Mouse (Mus musculus) hindbrain, postnatal 0 days (tissue): ENCODE measurements around the gene Acad8. TPM values are rescaled to one million over a fixed set of nuclear protein-coding genes. Genes with fewer than 3 reads are reported as not detected.
A peak's percentile ranks its signal among the peaks of the same experiment; 100 is the strongest.

Source experiments
- ATAC-seq: fragments of 200-750 bp; cut with Nextera tagmentation; 2 replicates; pipeline ENCODE4 v1.8.0; 2017; ENCODE audit warnings: mild to moderate bottlenecking, moderate TSS enrichment, moderate library complexity
- DNase-seq: peaks from one replicate; pipeline ENCODE4 v3.0.0-alpha.2; 2015; ENCODE audit warnings: low spot score
- H3K27ac ChIP-seq: fragments of 300-500 bp; sonication (generic); 2 replicates; pipeline ENCODE4 v1.5.1; 2014; ENCODE audit warnings: mild to moderate bottlenecking
- H3K27me3 ChIP-seq: fragments of 300-500 bp; sonication (generic); 2 replicates; pipeline ENCODE4 v1.6.1; 2014; ENCODE audit warnings: low read length, mixed read lengths; ENCODE audit not compliant: insufficient read depth
- H3K36me3 ChIP-seq: fragments of 300-500 bp; sonication (generic); 2 replicates; pipeline ENCODE4 v1.6.1; 2014; ENCODE audit warnings: low read length, mixed read lengths; ENCODE audit not compliant: insufficient read depth
- H3K4me1 ChIP-seq: fragments of 300-500 bp; sonication (generic); 2 replicates; pipeline ENCODE4 v1.6.1; 2014; ENCODE audit warnings: antibody characterized with exemption, low read length, mixed read lengths; ENCODE audit not compliant: insufficient read depth
- H3K4me2 ChIP-seq: fragments of 300-500 bp; sonication (generic); 2 replicates; pipeline ENCODE4 v1.6.1; 2014; ENCODE audit warnings: low read depth, mild to moderate bottlenecking, low read length, moderate library complexity, mixed read lengths
- H3K4me3 ChIP-seq: fragments of 300-500 bp; sonication (generic); 2 replicates; pipeline ENCODE4 v1.5.1; 2014; ENCODE audit warnings: low read length
- H3K9ac ChIP-seq: fragments of 300-500 bp; sonication (generic); replicated peaks from 2 replicates; pipeline ENCODE4 v1.6.1; 2014; ENCODE audit warnings: mild to moderate bottlenecking, low read length, moderate library complexity, mixed read lengths
- H3K9me3 ChIP-seq: fragments of 300-500 bp; sonication (generic); 2 replicates; pipeline ENCODE4 v1.6.1; 2016; ENCODE audit warnings: low read length, mixed read lengths
- CTCF ChIP-seq: IDR thresholded peaks from 2 replicates; pipeline ENCODE4 v1.5.1; 2016; ENCODE audit warnings: antibody characterized with exemption, control low read depth, low read depth
- WGBS: fragments of 180-500 bp; shearing (Covaris S2); extraction: QIAGEN DNeasy Blood & Tissue Kit; methylation state at CpG from one replicate; pipeline ENCODE4 v1.1.7; 2014; 5-methylcytosine and 5-hydroxymethylcytosine counted together
- polyA plus RNA-seq: library from polyadenylated mRNA; unstranded; fragments of >200 nt; fragmentation: Nextera tagmentation; extraction: Ambion mirVana; gene quantifications from 2 replicates; pipeline ENCODE4 v1.2.1, GENCODE M21; 2015
- total RNA-seq: library from RNA; depleted of rRNA; stranded (reverse); fragments of >200 nt; gene quantifications from 2 replicates; pipeline ENCODE4 v1.2.3, GENCODE M21; 2014; rRNA removed

The Acad8 gene
- total RNA-seq (12.7 and 24.0 TPM in 2 replicates), polyA plus RNA-seq (29.4 and 32.5 TPM in 2 replicates)

DNA sequence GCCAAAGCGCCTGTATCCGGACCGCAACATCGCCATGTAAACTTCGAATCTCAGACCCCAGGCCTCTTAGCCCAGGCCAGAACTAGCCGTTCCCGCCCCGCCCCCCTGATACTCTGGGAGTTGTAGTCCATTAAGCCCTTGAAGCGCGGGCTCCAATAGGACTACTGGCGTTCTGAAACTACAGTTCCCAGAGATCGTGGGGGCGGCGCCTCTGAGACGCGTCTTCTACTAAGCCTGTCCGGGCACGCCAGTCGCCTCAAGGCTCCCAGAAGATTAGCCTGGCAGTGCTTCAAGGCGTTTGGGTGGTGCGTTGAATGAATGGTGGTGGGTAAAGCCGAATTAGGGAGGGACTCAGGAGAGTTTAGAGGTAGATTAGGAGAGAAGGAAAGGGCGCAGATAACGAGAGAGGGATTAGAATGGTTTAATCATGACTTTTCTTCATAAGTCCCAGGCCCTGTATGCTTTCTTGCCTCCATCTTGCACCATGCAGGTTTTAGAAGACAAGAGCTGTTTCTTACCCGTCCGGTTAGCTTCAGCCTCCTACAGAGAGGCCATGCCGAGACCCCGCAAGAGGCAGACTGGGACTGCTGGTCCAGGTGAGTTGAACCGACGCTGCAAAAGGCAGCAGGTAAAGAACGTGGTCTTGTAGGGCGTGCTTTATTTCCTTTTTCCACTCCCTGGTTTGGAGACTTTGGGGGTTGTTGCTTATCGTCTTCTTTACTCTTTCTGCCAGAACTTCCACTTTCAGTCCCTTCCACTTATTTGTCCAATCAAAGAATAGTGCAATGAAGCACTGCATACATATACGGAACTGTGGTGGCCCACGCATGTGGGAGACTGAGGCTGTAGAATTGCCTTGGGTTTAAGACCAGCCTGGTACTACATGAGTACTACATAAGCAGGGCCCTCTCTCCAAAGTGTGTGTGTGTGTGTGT, at the start of gene Acad8, which contains the start of gene Thyn1:
Acad8 (minus strand) TSS at position 106 of the 935 bp plus-strand sequence.
Thyn1 (plus strand) TSS at position 250 of the 935 bp plus-strand sequence.
- no peak for TF ChIP-seq CTCF
- H3K4me1 ChIP-seq, result peaks cover 12% of the 10 kb centered on the region
- peaks cover 17% of the 10 kb centered on the region; the same call in 1 of the 2 replicates for H3K36me3 ChIP-seq
- H3K9me3 ChIP-seq, result no peaks in the 10 kb centered on the region
- H3K27ac ChIP-seq, result peak within 1 kb of the TSS; percentile 77
- WGBS, result 2% methylated on average over 35 of the region's 35 CpGs
- peak within 1 kb of the TSS; percentile 81 for H3K9ac ChIP-seq
- peak within 1 kb of the TSS; percentile 84 for H3K4me3 ChIP-seq
- ATAC-seq (peak; percentile 100), DNase-seq (peak; percentile 98)
- peak within 1 kb of the TSS; percentile 79 for H3K4me2 ChIP-seq
- H3K27me3 ChIP-seq, result no peaks in the 10 kb centered on the region

DNA sequence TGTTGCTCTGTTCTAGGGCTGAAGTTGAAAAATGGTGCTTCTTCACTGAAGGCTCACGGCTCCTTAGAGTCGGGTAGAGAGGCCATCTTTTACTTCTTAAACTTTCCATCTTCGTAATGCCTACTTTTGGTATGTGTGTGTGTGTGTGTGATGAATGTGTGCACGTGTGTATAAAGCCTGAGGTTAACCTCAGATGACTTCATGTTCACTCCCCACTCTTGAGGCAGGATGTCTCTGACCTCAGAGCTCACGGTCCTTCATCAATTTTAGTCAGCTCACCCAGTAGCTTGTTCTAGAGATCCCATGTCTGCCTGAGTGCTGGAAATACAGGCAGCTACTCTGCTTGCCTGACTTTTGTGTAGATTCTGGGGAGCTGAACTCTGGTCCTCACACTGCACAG, 44.5 kb upstream of the Acad8 start:
- no peaks in the 10 kb centered on the region for H3K4me1 ChIP-seq
- no peak overlapping the region for H3K27ac ChIP-seq
- TF ChIP-seq CTCF, result no peak
- DNase-seq, result no peak
- H3K36me3 ChIP-seq, result peaks cover 47% of the 10 kb centered on the region
- H3K4me3 ChIP-seq, result no peak overlapping the region
- no peak overlapping the region for H3K9ac ChIP-seq
- no peaks in the 10 kb centered on the region for H3K27me3 ChIP-seq
- 93% methylated on average over 5 of the region's 5 CpGs for WGBS
- no peak overlapping the region for H3K4me2 ChIP-seq
- no peak for ATAC-seq
- H3K9me3 ChIP-seq, result no peaks in the 10 kb centered on the region

DNA sequence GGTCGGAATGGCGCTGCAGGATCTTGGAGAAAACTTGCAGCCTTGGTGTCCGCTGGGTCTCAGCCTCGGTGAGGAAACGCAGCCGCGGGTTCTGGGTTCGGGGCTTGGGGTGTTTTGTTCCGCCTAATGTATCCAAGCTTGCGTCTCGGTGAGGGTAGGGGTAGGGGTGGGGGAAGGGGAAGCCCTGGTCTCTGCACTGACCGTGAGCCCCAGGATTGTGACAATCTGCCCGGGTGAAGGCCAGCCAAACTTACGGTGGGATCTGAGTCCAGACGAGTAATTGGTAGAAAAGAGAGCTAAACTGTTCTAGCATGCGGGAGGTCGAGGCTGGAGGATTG, 31.4 kb upstream of the Acad8 start:
- peak; percentile 41 for ATAC-seq
- WGBS, result under 1% methylated on average over 17 of the region's 17 CpGs

DNA sequence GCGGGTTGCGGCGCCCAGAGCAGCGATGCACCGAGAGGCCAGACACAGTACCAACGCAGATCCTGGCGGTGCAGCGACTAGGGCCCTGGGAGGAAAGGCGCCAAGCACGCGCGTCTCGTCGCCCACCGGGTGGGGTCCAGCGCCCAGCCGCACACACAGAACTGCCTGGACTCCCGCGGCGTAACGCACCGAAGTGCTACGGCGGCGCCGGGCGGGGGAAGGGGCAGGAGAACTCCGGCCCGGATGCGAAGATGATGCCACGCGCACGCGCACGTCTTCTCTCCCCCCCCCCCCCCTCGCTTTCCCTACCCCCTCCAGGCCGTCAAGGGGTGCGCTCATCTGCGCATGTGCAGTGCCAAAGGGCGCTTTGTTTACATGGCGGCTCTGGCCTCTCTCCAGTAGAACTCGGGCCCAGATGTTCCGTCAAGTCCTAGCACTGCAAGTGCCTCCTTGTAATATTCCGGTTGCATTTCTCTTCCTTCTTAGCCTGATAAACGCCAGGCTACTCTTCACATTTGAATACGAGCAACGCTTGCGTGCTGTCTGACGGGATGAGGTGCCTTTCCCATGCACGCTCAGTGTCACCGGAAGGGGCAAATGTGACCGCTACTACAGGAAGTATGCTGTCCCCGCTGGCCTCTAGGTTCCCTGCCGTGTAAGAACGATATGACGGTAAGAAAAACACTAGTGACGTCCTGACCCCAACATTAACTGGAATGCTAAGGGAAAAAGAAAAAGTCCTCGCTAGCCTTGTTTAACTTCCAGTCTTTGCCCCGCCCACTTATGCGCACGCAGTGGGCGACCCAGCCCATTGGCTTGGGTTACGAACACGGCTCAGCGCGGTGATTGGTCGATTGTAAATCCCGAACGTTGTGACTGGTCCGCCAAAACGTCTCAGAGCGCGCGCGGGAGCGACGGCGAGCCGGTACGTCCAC, 30.7 kb upstream of the Acad8 start, which contains the start of the genes Vps26b and Ncapd3:
Vps26b (minus strand) TSS at position 238 of the 935 bp plus-strand sequence.
Ncapd3 (plus strand) TSS at position 348 of the 935 bp plus-strand sequence.
- TF ChIP-seq CTCF, result peak; percentile 57
- DNase-seq, result peak; percentile 99
- peak; percentile 96 for ATAC-seq
- H3K9me3 ChIP-seq, result no peaks in the 10 kb centered on the region
- H3K27me3 ChIP-seq, result no peaks in the 10 kb centered on the region
- peak within 1 kb of the TSS; percentile 87 for H3K4me2 ChIP-seq
- H3K9ac ChIP-seq, result peak within 1 kb of the TSS; percentile 94
- H3K27ac ChIP-seq, result peak within 1 kb of the TSS; percentile 94
- WGBS, result under 1% methylated on average over 76 of the region's 80 CpGs
- peaks cover 23% of the 10 kb centered on the region for H3K4me1 ChIP-seq
- H3K4me3 ChIP-seq, result peak within 1 kb of the TSS; percentile 98
- no peaks in the 10 kb centered on the region for H3K36me3 ChIP-seq

More for the DNA sequence above, 31.4 kb upstream of the Acad8 start:
- Histone ChIP-seq H3K27me3 (no peaks in the 10 kb centered on the region), H3K9ac (peak overlapping the region; percentile 94), H3K27ac (peak overlapping the region; percentile 94; the same call in 1 of the 2 replicates), H3K4me2 (peak overlapping the region; percentile 87), H3K4me1 (peaks cover 23% of the 10 kb centered on the region), H3K4me3 (peak overlapping the region; percentile 98), H3K9me3 (no peaks in the 10 kb centered on the region), H3K36me3 (no peaks in the 10 kb centered on the region)
- DNase-seq, result no peak
- TF ChIP-seq CTCF, result no peak

DNA sequence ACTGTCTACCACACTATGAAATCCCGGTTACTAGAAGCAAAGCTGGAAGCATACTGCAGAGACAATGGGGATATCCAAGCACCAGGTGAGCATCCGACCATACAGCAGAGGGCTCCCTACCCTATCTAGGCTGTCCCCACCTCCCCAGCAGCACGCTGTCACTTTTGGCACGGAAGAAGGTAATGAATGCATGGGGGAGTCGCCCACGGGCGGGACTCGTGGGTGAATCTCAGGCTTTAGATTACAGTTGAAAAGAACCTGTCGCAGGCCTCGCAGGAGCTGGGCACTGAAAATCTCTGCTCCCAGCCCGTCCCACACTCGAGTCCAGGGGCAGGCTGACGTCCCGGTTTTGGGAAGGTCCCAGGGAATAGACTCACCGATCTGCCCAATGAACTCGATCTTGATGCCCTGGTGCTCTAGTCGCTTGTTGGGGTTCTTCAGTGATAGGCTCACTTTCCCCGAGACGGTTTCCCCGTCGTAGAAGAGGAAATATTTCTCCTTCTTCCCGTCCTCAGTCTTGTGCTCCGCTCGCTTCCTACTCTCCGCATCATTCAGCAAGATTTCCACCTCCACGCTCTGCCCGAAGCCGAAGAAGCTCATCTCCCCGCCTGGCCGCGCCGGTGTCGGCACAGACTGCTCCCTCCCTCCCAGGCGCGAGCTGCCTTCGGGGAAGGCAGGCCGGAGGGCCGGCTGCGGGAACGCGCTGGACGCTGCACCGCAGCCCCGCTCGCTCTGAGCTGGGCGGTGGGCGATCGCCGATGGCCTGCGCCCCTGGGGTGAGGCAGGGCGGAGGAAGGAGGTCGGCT, 29.9 kb upstream of the Acad8 start:
- DNase-seq, result peak; percentile 67
- peak; percentile 27 for ATAC-seq
- peak; percentile 51 for TF ChIP-seq CTCF
- H3K27me3 ChIP-seq, result no peaks in the 10 kb centered on the region
- peak overlapping the region; percentile 98 for H3K4me3 ChIP-seq
- H3K27ac ChIP-seq, result peak overlapping the region; percentile 94
- H3K9me3 ChIP-seq, result no peaks in the 10 kb centered on the region
- peak overlapping the region; percentile 87 for H3K4me2 ChIP-seq
- WGBS, result under 1% methylated on average over 52 of the region's 52 CpGs
- H3K9ac ChIP-seq, result peak overlapping the region; percentile 94
- peaks cover 23% of the 10 kb centered on the region for H3K4me1 ChIP-seq
- no peaks in the 10 kb centered on the region for H3K36me3 ChIP-seq

DNA sequence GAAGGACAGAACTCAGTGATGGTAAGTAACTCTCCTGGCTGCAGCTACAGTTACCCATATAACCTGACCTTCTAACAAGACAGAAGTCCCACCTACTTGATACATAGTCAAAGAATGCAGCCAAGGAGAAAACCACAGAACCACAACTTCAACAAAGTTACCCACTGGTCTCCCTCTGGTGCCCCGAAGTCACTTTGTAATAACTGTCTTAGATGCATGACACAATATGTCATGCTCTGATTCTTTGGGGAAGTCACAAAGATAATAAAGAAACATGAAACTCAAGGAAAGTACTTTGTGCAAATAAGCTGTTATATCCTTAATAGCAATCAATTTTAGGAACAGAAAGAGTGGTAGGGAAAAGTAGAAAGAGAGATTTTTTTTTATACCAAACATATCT, 27.3 kb upstream of the Acad8 start:
- 62% methylated on average over 1 of the region's 1 CpGs for WGBS
- no peak for ATAC-seq
- Histone ChIP-seq H3K4me3 (peak overlapping the region; percentile 98; the same call in 1 of the 2 replicates), H3K27me3 (no peaks in the 10 kb centered on the region), H3K27ac (no peak overlapping the region), H3K9ac (no peak overlapping the region), H3K36me3 (no peaks in the 10 kb centered on the region), H3K4me2 (peak overlapping the region; percentile 87), H3K4me1 (peaks cover 23% of the 10 kb centered on the region), H3K9me3 (no peaks in the 10 kb centered on the region)
- TF ChIP-seq CTCF, result no peak
- no peak for DNase-seq
